Mouse (Mus musculus) spleen, adult 2 months (tissue): ENCODE results near the gene Arg1. TPM values are rescaled to one million over a fixed set of nuclear protein-coding genes. Genes with fewer than 3 reads are reported as not detected.

Source experiments
- DNase-seq, 2 experiments: peaks; one replicate each; pipeline versions ENCODE4 v3.0.0 to v3.0.0-alpha.2; 2012 to 2021; ENCODE audit warnings: low spot score in 2 of 2, low read depth in 1 of 2
- H3K27ac ChIP-seq: fragments of 200-500 bp; 2 replicates; pipeline ENCODE4 v1.5.1; 2012; ENCODE audit warnings: low read length, inconsistent platforms; ENCODE audit not compliant: insufficient read depth
- H3K27me3 ChIP-seq: fragments of 200-500 bp; 2 replicates; pipeline ENCODE4 v1.6.1; 2012; ENCODE audit warnings: mild to moderate bottlenecking, moderate library complexity, low read length, inconsistent platforms; ENCODE audit not compliant: control insufficient read depth, insufficient read depth
- H3K36me3 ChIP-seq: fragments of 200-500 bp; 2 replicates; pipeline ENCODE4 v1.6.1; 2012; ENCODE audit warnings: mild to moderate bottlenecking, low read length, inconsistent platforms; ENCODE audit not compliant: control insufficient read depth, insufficient read depth
- H3K4me1 ChIP-seq: fragments of 200-500 bp; 2 replicates; pipeline ENCODE4 v1.6.1; 2011; ENCODE audit warnings: inconsistent platforms; ENCODE audit not compliant: control insufficient read depth, insufficient read depth, insufficient read length
- H3K4me3 ChIP-seq: fragments of 200-500 bp; 2 replicates; pipeline ENCODE4 v1.5.1; 2011; ENCODE audit warnings: mild to moderate bottlenecking, inconsistent platforms; ENCODE audit not compliant: insufficient read depth, insufficient read length; ENCODE audit errors: extremely low read depth
- CTCF ChIP-seq: fragments of 200-500 bp; IDR thresholded peaks from 2 replicates; pipeline ENCODE4 v1.5.1; 2011; ENCODE audit warnings: mild to moderate bottlenecking, inconsistent platforms; ENCODE audit not compliant: insufficient read depth, insufficient read length, insufficient replicate concordance; ENCODE audit errors: extremely low read depth
- POLR2A ChIP-seq: fragments of 200-500 bp; IDR thresholded peaks from 2 replicates; pipeline ENCODE4 v1.6.1; 2011; ENCODE audit warnings: low read depth, low read length, inconsistent platforms
- WGBS: fragments of 180-500 bp; shearing (Covaris S2); methylation state at CpG from one replicate; pipeline ENCODE4 v1.1.7; 2018; 5-methylcytosine and 5-hydroxymethylcytosine counted together
- polyA plus RNA-seq: library from polyadenylated mRNA; depleted of rRNA; stranded (reverse); fragments of >200 nt; gene quantifications from 2 replicates; pipeline ENCODE4 v1.2.3, GENCODE M21; 2012

Arg1 gene
- polyA plus RNA-seq, 1 experiment = not detected

DNA sequence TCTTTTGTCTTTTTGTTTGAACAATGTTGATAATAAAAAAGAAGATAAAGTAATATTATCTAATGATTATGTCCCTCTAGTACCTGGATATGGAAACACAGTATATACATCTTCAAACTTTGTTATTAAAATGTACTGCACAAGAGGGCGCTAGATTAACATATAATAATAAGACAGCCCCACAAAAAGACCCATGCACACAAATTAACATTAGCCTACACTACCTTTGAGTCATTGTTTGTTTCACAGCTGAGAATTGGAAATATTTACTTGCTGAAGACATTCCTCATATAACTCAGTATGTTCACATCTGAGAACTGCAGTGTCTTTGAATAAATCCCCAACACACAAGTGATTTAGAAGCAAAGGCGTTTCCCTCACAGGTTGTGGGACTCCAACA, 33.8 kb upstream of the Arg1 start:
- no peak for DNase-seq
- Histone ChIP-seq H3K4me1 (no peaks in the 10 kb centered on the region), H3K4me3 (no peak overlapping the region), H3K36me3 (no peaks in the 10 kb centered on the region), H3K27ac (no peak overlapping the region), H3K27me3 (no peaks in the 10 kb centered on the region)
- 44% methylated on average over 2 of the region's 2 CpGs for WGBS
- no peak for TF ChIP-seq POLR2A
- TF ChIP-seq CTCF = no peak

DNA sequence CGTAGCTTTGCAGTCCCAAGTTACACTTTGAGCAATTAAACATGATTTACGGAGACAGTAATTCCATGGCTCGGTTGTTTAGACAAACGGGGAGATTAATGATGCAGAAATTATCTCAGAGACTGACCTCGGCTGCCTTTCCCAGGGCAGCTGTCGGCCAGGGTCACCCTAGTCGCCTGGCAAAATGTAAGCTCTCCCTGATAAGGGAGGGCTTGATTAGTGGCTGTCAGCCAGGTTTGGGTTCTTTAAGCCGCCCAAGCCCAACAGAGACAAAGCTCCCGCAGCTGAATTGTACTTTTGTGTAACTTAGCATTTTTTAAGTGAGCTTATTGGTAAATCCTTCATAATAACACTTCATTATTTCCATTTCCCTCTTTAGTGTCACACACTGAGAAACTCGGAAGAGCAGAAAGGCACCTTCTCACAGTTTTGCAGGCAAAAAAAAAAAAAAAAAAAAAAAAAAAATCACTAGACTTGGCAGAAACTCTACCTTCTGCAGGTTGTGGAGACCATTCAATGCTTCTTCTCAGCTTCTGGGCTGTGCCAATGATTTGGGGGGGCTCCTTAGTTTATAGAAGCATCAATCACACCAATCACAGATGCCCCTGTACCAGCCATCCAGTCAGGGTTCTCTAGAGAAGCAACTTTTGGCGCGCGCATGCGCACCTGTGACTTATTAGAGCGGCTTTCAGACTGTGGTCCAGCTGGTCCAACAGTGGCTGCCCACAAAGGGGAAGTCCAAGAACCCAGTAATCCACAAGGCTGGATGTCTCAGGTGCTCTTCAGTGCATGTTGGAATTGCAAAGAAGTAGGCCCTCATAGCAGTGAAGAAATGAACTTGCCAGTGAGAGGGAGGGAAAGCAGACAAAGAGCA, 32.0 kb upstream of the Arg1 start:
- WGBS = 78% methylated on average over 15 of the region's 15 CpGs
- DNase-seq = no peak

DNA sequence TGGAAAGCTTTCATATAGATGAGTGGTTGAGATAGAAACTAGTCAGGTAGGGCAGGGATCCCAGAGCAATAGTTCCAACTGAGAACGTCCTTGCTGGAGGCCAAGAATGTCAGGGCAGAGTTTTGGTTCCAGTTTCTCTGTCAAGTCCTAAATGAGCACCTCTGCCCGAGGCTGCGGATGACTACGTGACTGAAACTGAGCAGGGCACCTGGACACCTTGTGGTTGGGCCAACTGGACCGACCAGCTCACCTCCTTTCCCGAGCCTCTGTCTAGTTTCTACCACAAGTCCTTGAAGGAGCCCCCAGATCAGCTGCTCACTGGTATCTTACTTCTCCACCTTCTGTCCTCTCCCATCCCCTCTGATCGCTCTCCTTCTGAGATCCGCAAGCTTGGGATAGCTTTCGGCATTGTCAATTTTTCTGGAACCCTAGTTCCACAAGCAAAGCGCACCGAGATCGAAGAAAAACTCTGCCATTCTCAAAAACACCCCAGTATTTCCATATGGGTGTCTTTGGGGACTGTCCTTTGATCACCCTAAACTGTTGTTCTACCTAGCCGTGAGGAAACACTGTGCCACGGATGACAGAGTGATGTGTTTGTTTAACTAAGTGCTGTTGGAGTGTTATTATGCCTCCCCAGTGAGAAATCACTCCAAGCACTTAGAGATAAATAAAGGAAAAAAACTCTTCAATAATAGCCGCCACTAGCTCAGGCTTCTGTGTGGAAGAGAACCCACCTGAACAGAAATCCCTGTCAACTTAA, 31.2 kb upstream of the Arg1 start:
- Histone ChIP-seq H3K36me3 (no peaks in the 10 kb centered on the region), H3K4me1 (no peaks in the 10 kb centered on the region), H3K27ac (no peak overlapping the region), H3K4me3 (no peak overlapping the region), H3K27me3 (no peaks in the 10 kb centered on the region)
- no peak for TF ChIP-seq CTCF
- no peak for TF ChIP-seq POLR2A
- WGBS = 87% methylated on average over 15 of the region's 15 CpGs
- no peak for DNase-seq

More for the DNA sequence above, 32.0 kb upstream of the Arg1 start:
- no peak overlapping the region for H3K27ac ChIP-seq
- no peak overlapping the region for H3K4me3 ChIP-seq
- TF ChIP-seq CTCF (no peak), POLR2A (no peak)
- no peaks in the 10 kb centered on the region for H3K27me3 ChIP-seq
- H3K36me3 ChIP-seq = no peaks in the 10 kb centered on the region
- H3K4me1 ChIP-seq = no peaks in the 10 kb centered on the region

DNA sequence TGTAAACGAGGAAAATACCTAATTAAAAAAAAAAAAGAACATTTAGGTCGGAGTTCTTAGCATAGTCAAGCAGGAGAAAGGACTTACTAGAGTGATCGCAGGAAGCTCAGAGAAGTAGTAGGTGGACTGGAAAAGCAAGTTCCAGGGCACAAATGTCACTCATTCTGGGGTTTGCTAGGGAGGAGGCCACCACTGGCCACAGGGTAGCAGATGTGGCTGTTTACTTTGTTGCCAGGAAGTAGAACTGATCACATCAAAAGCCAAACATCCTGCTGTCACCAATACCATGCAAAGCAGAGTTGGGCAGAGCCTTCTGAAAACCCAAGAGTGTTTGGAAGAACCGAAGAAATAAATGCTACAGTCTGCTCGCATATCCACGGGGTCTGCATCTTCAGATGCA, 26.6 kb upstream of the Arg1 start:
- no peaks in the 10 kb centered on the region for H3K27me3 ChIP-seq
- no peak overlapping the region for H3K27ac ChIP-seq
- H3K36me3 ChIP-seq = no peaks in the 10 kb centered on the region
- H3K4me1 ChIP-seq = no peaks in the 10 kb centered on the region
- 73% methylated on average over 6 of the region's 6 CpGs for WGBS
- no peak for DNase-seq
- TF ChIP-seq CTCF (no peak), POLR2A (no peak)
- no peak overlapping the region for H3K4me3 ChIP-seq

DNA sequence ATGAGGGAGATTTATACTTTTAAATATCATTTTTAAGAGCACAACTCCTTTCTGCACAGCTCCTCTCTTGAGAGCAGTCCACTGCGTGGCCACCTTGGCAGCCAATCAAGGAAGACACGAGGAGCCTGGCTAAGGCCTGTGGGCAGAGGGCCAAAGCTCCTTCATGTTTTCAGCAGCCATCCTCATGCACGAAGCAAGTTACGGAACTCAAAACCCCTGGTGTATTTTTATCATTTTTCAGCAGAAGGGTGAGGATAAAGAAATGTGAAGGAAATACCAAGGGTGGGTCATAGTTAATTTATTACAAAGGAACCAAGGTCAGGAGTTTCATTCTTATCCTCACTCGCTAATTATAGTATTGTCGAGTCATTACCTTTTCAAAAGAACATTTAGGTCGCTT, 25.3 kb upstream of the Arg1 start:
- no peaks in the 10 kb centered on the region for H3K27me3 ChIP-seq
- no peak overlapping the region for H3K4me3 ChIP-seq
- H3K36me3 ChIP-seq = no peaks in the 10 kb centered on the region
- H3K4me1 ChIP-seq = no peaks in the 10 kb centered on the region
- 69% methylated on average over 7 of the region's 7 CpGs for WGBS
- DNase-seq = no peak
- no peak for TF ChIP-seq POLR2A
- no peak for TF ChIP-seq CTCF
- H3K27ac ChIP-seq = no peak overlapping the region

DNA sequence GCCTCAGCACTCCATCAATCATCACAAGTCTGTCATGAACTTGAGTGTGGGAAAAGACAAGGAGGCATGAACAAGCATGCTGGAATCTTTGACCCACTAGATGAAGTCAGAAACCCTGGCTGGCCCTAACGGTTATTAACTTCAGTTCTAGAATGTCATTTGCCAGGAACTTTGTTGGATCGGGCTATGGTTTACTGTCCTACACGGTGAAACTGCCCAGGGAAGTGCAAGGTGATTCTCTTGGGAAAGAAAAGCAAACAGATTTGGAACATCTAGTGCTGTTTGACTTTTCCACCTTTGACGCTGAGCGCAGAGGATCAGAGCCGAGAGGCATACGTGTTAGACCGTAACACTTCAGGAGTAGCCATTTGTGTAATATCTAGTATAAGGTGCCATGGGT, 24.3 kb upstream of the Arg1 start:
- Histone ChIP-seq H3K36me3 (no peaks in the 10 kb centered on the region), H3K27me3 (no peaks in the 10 kb centered on the region), H3K4me1 (no peaks in the 10 kb centered on the region), H3K27ac (no peak overlapping the region), H3K4me3 (no peak overlapping the region)
- DNase-seq = no peak
- WGBS = 94% methylated on average over 8 of the region's 8 CpGs
- TF ChIP-seq POLR2A (no peak), CTCF (no peak)
